Mouse (Mus musculus) liver, embryonic 15.5 days (tissue): ENCODE data around the gene Nkap. TPM values are rescaled to one million over a fixed set of nuclear protein-coding genes. Genes with fewer than 3 reads are reported as not detected.
"Not testable (repeated sequence)": the region's sequence is repeated elsewhere in the genome, so short reads cannot be mapped to it uniquely, and the experiment has no call there.

Source experiments
- ATAC-seq: fragments of 200-750 bp; cut with Nextera tagmentation; 2 replicates; pipeline ENCODE4 v1.8.0; 2017; ENCODE audit warnings: moderate number of reproducible peaks, mild to moderate bottlenecking, moderate library complexity; ENCODE audit not compliant: insufficient read depth
- H3K27ac ChIP-seq: fragments of 300-500 bp; sonication (generic); replicated peaks from 2 replicates; pipeline ENCODE4 v1.5.1; 2015; ENCODE audit warnings: mild to moderate bottlenecking, inconsistent platforms
- H3K27me3 ChIP-seq: fragments of 300-500 bp; sonication (generic); 2 replicates; pipeline ENCODE4 v1.6.1; 2015; ENCODE audit warnings: mild to moderate bottlenecking, inconsistent platforms
- H3K36me3 ChIP-seq: fragments of 300-500 bp; sonication (generic); replicated peaks from 2 replicates; pipeline ENCODE4 v1.6.1; 2015; ENCODE audit warnings: moderate library complexity, mild to moderate bottlenecking, inconsistent platforms
- H3K4me1 ChIP-seq: fragments of 300-500 bp; sonication (generic); replicated peaks from 2 replicates; pipeline ENCODE4 v1.6.1; 2015; ENCODE audit warnings: inconsistent platforms
- H3K4me2 ChIP-seq: fragments of 300-500 bp; sonication (generic); 2 replicates; pipeline ENCODE4 v1.6.1; 2015; ENCODE audit warnings: moderate library complexity, mild to moderate bottlenecking, inconsistent platforms
- H3K4me3 ChIP-seq: fragments of 300-500 bp; sonication (generic); replicated peaks from 2 replicates; pipeline ENCODE4 v1.5.1; 2015; ENCODE audit warnings: mild to moderate bottlenecking, inconsistent platforms
- H3K9ac ChIP-seq: fragments of 300-500 bp; sonication (generic); 2 replicates; pipeline ENCODE4 v1.6.1; 2015; ENCODE audit warnings: moderate library complexity, mild to moderate bottlenecking, inconsistent platforms
- H3K9me3 ChIP-seq: fragments of 300-500 bp; sonication (generic); replicated peaks from 2 replicates; pipeline ENCODE4 v1.6.1; 2016; ENCODE audit warnings: inconsistent platforms
- WGBS: fragments of 180-500 bp; shearing (Covaris S2); methylation state at CpG from one replicate; pipeline ENCODE4 v1.1.7; 2015; ENCODE audit warnings: mixed read lengths; ENCODE audit not compliant: insufficient replicate concordance; 5-methylcytosine and 5-hydroxymethylcytosine counted together
- polyA plus RNA-seq: library from polyadenylated mRNA; unstranded; fragments of >200 nt; fragmentation: Nextera tagmentation; extraction: Ambion mirVana; gene quantifications from 2 replicates; pipeline ENCODE4 v1.2.1, GENCODE M21; 2015

The Nkap gene
- polyA plus RNA-seq, 1 experiment from 2014 or later = 5.1 TPM

GRCm38 (mm10) chrX:37103826-37104225, 22.8 kb upstream of the Nkap start:
- no peak overlapping the region for H3K27ac ChIP-seq
- no peaks in the 10 kb centered on the region for H3K9me3 ChIP-seq
- peaks cover 26% of the 10 kb centered on the region; the same call in 1 of the 2 replicates for H3K36me3 ChIP-seq
- H3K9ac ChIP-seq = no peak overlapping the region
- ATAC-seq = no peak
- H3K27me3 ChIP-seq = no peaks in the 10 kb centered on the region
- WGBS = 75% methylated on average over 2 of the region's 2 CpGs
- no peak overlapping the region for H3K4me3 ChIP-seq
- no peak overlapping the region for H3K4me2 ChIP-seq
- H3K4me1 ChIP-seq = peaks cover 2% of the 10 kb centered on the region; the same call in 1 of the 2 replicates

GRCm38 (mm10) chrX:37109526-37110192, 16.9 kb upstream of the Nkap start:
- Histone ChIP-seq H3K4me1 (peaks cover 10% of the 10 kb centered on the region; the same call in 1 of the 2 replicates), H3K4me3 (peak overlapping the region; percentile 71), H3K9me3 (no peaks in the 10 kb centered on the region), H3K27ac (peak overlapping the region; percentile 94), H3K27me3 (no peaks in the 10 kb centered on the region; the same call in 1 of the 2 replicates), H3K9ac (peak overlapping the region; percentile 67), H3K36me3 (peaks cover 13% of the 10 kb centered on the region; the same call in 1 of the 2 replicates), H3K4me2 (peak overlapping the region; percentile 76)
- WGBS = 13% methylated on average over 27 of the region's 27 CpGs
- ATAC-seq = peak; percentile 89

- Histone ChIP-seq H3K4me2 (peak within 1 kb of the TSS; percentile 76), H3K4me1 (peaks cover 10% of the 10 kb centered on the region; the same call in 1 of the 2 replicates), H3K9ac (peak within 1 kb of the TSS; percentile 67), H3K27ac (peak within 1 kb of the TSS; percentile 94), H3K36me3 (peaks cover 10% of the 10 kb centered on the region; the same call in 1 of the 2 replicates), H3K9me3 (no peaks in the 10 kb centered on the region), H3K27me3 (no peaks in the 10 kb centered on the region; the same call in 1 of the 2 replicates), H3K4me3 (peak within 1 kb of the TSS; percentile 71)
- 16% methylated on average over 30 of the region's 30 CpGs for WGBS
- peak; percentile 96 for ATAC-seq
These were observed 16.3 kb upstream of the Nkap start, which contains the start of gene Upf3b for GRCm38 (mm10) chrX:37110193-37110880. Gene Upf3b (minus strand): TSS chrX:37110322.

DNA sequence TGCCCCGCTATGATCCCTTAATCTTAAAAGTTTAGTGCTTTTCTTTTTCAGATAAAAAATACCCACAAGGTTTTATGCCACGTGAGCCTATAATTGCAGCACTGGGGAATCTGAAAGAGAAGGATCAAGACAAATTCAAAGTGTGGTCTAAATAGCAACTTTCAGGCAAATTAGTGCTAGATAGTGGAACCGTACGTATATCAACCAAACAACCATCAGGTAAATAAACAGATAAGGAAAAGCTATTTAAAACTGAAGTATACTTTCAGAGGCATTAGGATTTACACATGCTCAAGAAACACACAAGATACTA, 15.8 kb upstream of the Nkap start:
- H3K27ac ChIP-seq = no peak overlapping the region
- peaks cover 10% of the 10 kb centered on the region; the same call in 1 of the 2 replicates for H3K4me1 ChIP-seq
- 0 out of 2 replicates have a peak, but pooled peaks cover 7% of the 10 kb centered on the region for H3K36me3 ChIP-seq
- no peaks in the 10 kb centered on the region; the same call in 1 of the 2 replicates for H3K27me3 ChIP-seq
- 57% methylated on average over 4 of the region's 4 CpGs for WGBS
- H3K4me3 ChIP-seq = peak overlapping the region; percentile 71
- no peaks in the 10 kb centered on the region for H3K9me3 ChIP-seq
- peak overlapping the region; percentile 76 for H3K4me2 ChIP-seq
- H3K9ac ChIP-seq = no peak overlapping the region
- no peak for ATAC-seq

- H3K4me1 ChIP-seq = no peaks in the 10 kb centered on the region
- no peak overlapping the region for H3K9ac ChIP-seq
- no peaks in the 10 kb centered on the region for H3K36me3 ChIP-seq
- WGBS = 15% methylated on average over 5 of the region's 5 CpGs
- no peak overlapping the region for H3K4me3 ChIP-seq
- H3K4me2 ChIP-seq = no peak overlapping the region
- no peak for ATAC-seq
- peaks cover 7% of the 10 kb centered on the region; the same call in 1 of the 2 replicates for H3K27me3 ChIP-seq
- H3K9me3 ChIP-seq = no peaks in the 10 kb centered on the region
- H3K27ac ChIP-seq = no peak overlapping the region
These were observed 9.5 kb upstream of the Nkap start for GRCm38 (mm10) chrX:37117085-37117484.

- H3K27me3 ChIP-seq = 0 out of 2 replicates have a peak, but pooled peaks cover 7% of the 10 kb centered on the region
- WGBS = 37% methylated on average over 3 of the region's 3 CpGs
- no peak overlapping the region for H3K9ac ChIP-seq
- H3K4me2 ChIP-seq = no peak overlapping the region
- no peaks in the 10 kb centered on the region for H3K4me1 ChIP-seq
- H3K9me3 ChIP-seq = no peaks in the 10 kb centered on the region
- no peaks in the 10 kb centered on the region for H3K36me3 ChIP-seq
- ATAC-seq = no peak
- no peak overlapping the region for H3K4me3 ChIP-seq
- no peak overlapping the region for H3K27ac ChIP-seq
These were observed 7.0 kb upstream of the Nkap start for GRCm38 (mm10) chrX:37119585-37119984.

- no peak overlapping the region for H3K27ac ChIP-seq
- no peaks in the 10 kb centered on the region for H3K36me3 ChIP-seq
- no peaks in the 10 kb centered on the region for H3K9me3 ChIP-seq
- H3K4me2 ChIP-seq = no peak overlapping the region
- H3K4me1 ChIP-seq = no peaks in the 10 kb centered on the region
- no peak overlapping the region for H3K9ac ChIP-seq
- H3K27me3 ChIP-seq = 0 out of 2 replicates have a peak, but pooled peaks cover 7% of the 10 kb centered on the region
- no peak overlapping the region for H3K4me3 ChIP-seq
- ATAC-seq = no peak
- 49% methylated on average over 5 of the region's 5 CpGs for WGBS
These were observed 6.4 kb upstream of the Nkap start for GRCm38 (mm10) chrX:37120212-37120611.

DNA sequence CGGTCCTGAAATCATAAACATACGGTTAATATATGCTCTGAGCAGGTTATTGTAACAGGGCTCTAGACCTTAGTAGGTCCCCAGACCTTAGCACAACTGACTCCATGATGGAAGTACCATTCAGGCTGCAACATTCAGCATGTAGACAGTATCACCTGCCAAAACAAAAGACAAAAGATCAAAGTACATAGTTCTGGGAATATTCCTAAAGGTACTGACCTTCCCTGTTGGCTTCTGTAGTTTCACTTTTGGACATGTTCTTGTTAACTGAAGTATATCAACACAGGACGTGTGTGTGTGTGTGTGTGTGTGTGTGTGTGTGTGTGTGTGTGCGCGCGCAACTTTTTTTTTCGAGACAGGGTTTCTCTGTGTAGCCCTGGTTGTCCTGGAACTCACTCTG, 1.1 kb upstream of the Nkap start:
- Histone ChIP-seq H3K4me3 (no peak overlapping the region), H3K36me3 (no peaks in the 10 kb centered on the region), H3K27me3 (no peaks in the 10 kb centered on the region), H3K4me2 (no peak overlapping the region), H3K27ac (no peak overlapping the region), H3K9me3 (no peaks in the 10 kb centered on the region), H3K4me1 (peaks cover 11% of the 10 kb centered on the region; the same call in 1 of the 2 replicates), H3K9ac (no peak overlapping the region)
- WGBS = 62% methylated on average over 7 of the region's 7 CpGs
- ATAC-seq = no peak

- no peak for ATAC-seq
- H3K4me2 ChIP-seq = no peak overlapping the region
- no peak overlapping the region for H3K27ac ChIP-seq
- no peaks in the 10 kb centered on the region for H3K9me3 ChIP-seq
- no peaks in the 10 kb centered on the region for H3K27me3 ChIP-seq
- H3K36me3 ChIP-seq = peaks cover 34% of the 10 kb centered on the region
- H3K4me1 ChIP-seq = no peaks in the 10 kb centered on the region
- no peak overlapping the region for H3K9ac ChIP-seq
- H3K4me3 ChIP-seq = no peak overlapping the region
- WGBS = 68% methylated on average over 3 of the region's 3 CpGs
These were observed 15.1 kb downstream of the Nkap start for GRCm38 (mm10) chrX:37141732-37142131.

DNA sequence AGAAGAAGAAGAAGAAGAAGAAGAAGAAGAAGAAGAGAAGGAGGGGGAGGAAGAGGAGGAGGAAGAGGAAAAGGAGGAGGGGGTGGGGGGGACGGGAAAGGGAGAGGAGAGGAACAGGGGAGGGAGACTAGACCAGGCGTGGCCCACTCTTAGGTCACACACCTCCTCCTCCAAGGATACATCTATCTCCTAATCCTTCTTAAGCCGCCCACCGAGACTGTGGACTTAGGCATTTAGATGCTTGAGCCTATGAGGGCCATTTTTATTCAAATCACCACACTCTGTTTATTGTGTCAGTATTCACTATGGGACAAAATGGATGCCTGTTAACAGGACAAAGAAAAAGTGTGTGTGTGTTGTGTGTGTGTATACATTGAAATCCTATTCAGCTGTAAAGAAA, 17.9 kb downstream of the Nkap start:
- not testable (repeated sequence) for H3K27me3 ChIP-seq, H3K4me3 ChIP-seq, H3K9me3 ChIP-seq, H3K4me2 ChIP-seq, H3K27ac ChIP-seq, H3K9ac ChIP-seq, H3K4me1 ChIP-seq, ATAC-seq
- H3K36me3 ChIP-seq = peaks cover 14% of the 10 kb centered on the region
- 11% methylated on average over 1 of the region's 4 CpGs for WGBS

DNA sequence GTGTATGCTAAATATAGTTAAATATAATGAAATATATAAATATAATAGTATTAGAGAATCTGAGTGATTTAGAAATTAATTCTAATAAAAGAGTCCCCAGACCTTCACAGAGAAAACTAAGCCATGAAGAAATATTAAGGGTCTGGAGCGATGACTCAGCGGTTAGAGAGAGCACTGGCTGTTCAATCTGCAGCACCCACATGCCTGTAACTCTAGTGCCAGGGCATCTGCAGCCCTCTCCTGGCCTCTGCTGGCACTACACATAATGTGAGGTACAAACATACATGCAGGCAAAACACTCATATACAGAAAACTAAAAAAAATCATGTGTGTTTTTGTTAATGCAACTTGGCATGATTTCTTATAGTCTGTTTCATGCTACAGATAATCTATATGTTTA, 18.4 kb downstream of the Nkap start:
- Histone ChIP-seq H3K9ac (no peak overlapping the region), H3K4me1 (no peaks in the 10 kb centered on the region), H3K9me3 (no peaks in the 10 kb centered on the region), H3K27me3 (no peaks in the 10 kb centered on the region), H3K36me3 (peaks cover 14% of the 10 kb centered on the region), H3K4me3 (no peak overlapping the region), H3K4me2 (no peak overlapping the region), H3K27ac (no peak overlapping the region)
- no peak for ATAC-seq
- WGBS = 81% methylated on average over 2 of the region's 2 CpGs
